Mouse (Mus musculus) frontal cortex, postnatal 10 days (tissue): ENCODE measurements at regions not wholly inside any gene's neighbourhood (a gene's known extent, or its start where the extent isn't known, plus 50 kb on each side); places are given as distances from the start of the nearest gene placed in this dataset.

Experiments
- DNase-seq, 2 experiments: peaks; one replicate each; pipeline ENCODE4 v3.0.0; 2022; ENCODE audit warnings: low spot score in 2 of 2, mixed read lengths in 1 of 2

- DNase-seq, result peak in 1 of 2 experiments; percentile 46
Observed at GRCm38 (mm10) chr9:61707296-61707695, 207.0 kb downstream of the Rplp1 start.

- no peak for DNase-seq
Observed at GRCm38 (mm10) chr9:61706263-61706755, 208.0 kb downstream of the Rplp1 start.

GRCm38 (mm10) chr9:61705586-61706233, 208.6 kb downstream of the Rplp1 start:
- peak; percentile 42 to 62 for DNase-seq

GRCm38 (mm10) chr9:61703301-61703700, 211.0 kb downstream of the Rplp1 start:
- DNase-seq, result no peak

- DNase-seq, result no peak
Observed at GRCm38 (mm10) chr9:61702280-61702966, 211.9 kb downstream of the Rplp1 start.

GRCm38 (mm10) chr9:61700576-61700975, 213.8 kb downstream of the Rplp1 start:
- DNase-seq, result no peak

GRCm38 (mm10) chr9:61699618-61700017, 214.7 kb downstream of the Rplp1 start:
- no peak for DNase-seq

GRCm38 (mm10) chr9:61697959-61698358, 216.4 kb downstream of the Rplp1 start:
- DNase-seq, result peak; percentile 42 to 67

GRCm38 (mm10) chr9:61696831-61697230, 217.5 kb downstream of the Rplp1 start:
- DNase-seq, result no peak

- no peak for DNase-seq
Observed at GRCm38 (mm10) chr9:61695821-61696220, 218.5 kb downstream of the Rplp1 start.

GRCm38 (mm10) chr9:61695381-61695791, 219.0 kb downstream of the Rplp1 start:
- DNase-seq, result no peak

- no peak for DNase-seq
Observed at GRCm38 (mm10) chr9:61694206-61694605, 220.1 kb downstream of the Rplp1 start.

- no peak for DNase-seq
Observed at GRCm38 (mm10) chr9:61690786-61691185, 223.6 kb downstream of the Rplp1 start.

- DNase-seq, result no peak
Observed at GRCm38 (mm10) chr9:61689939-61690338, 224.4 kb downstream of the Rplp1 start.

- no peak for DNase-seq
Observed at GRCm38 (mm10) chr9:61689516-61689915, 224.8 kb downstream of the Rplp1 start.

GRCm38 (mm10) chr9:61683557-61683956, 230.8 kb downstream of the Rplp1 start:
- no peak for DNase-seq

- no peak for DNase-seq
Observed at GRCm38 (mm10) chr9:61682744-61683259, 231.5 kb downstream of the Rplp1 start.

GRCm38 (mm10) chr9:61682316-61682715, 232.0 kb downstream of the Rplp1 start:
- DNase-seq, result no peak

- DNase-seq, result no peak
Observed at GRCm38 (mm10) chr9:61681406-61681805, 232.9 kb downstream of the Rplp1 start.

GRCm38 (mm10) chr9:61680911-61681311, 233.4 kb downstream of the Rplp1 start:
- DNase-seq, result no peak

- no peak for DNase-seq
Observed at GRCm38 (mm10) chr9:61679686-61680085, 234.7 kb downstream of the Rplp1 start.

- DNase-seq, result no peak
Observed at GRCm38 (mm10) chr9:61677603-61678002, 236.7 kb downstream of the Rplp1 start.

- peak; percentile 67 to 80 for DNase-seq
Observed at GRCm38 (mm10) chr9:61677037-61677436, 237.3 kb downstream of the Rplp1 start.
